Mouse (Mus musculus): ENCODE data around the gene Ap5s1. TPM values are rescaled to one million over a fixed set of nuclear protein-coding genes. Genes with fewer than 3 reads are reported as not detected.

Gene Ap5s1
- polyA plus RNA-seq, 1 experiment from 2014 or later = 25.9 TPM

- H3K27ac ChIP-seq (replicated peaks) = peak overlapping the region; percentile 85
- WGBS = 46% methylated on average over 5 of the region's 5 CpGs
- H3K4me3 ChIP-seq = peak overlapping the region; percentile 71
- H3K4me1 ChIP-seq = peaks cover 78% of the 10 kb centered on the region
- peaks cover 51% of the 10 kb centered on the region for H3K36me3 ChIP-seq
- H3K9me3 ChIP-seq (replicated peaks) = no peaks in the 10 kb centered on the region
- peak; percentile 36 for DNase-seq (ENCODE audit: low spot score)
- peaks cover 14% of the 10 kb centered on the region for H3K27me3 ChIP-seq (ENCODE audit: low read depth, poor library complexity, severe bottlenecking)
These were observed 17.2 kb upstream of the Ap5s1 start for GRCm38 (mm10) chr2:131189521-131190309.

- H3K9me3 ChIP-seq (replicated peaks) = no peaks in the 10 kb centered on the region
- DNase-seq (ENCODE audit: low spot score) = peak; percentile 88
- WGBS = 12% methylated on average over 10 of the region's 10 CpGs
- peak overlapping the region; percentile 85 for H3K27ac ChIP-seq (replicated peaks)
- peaks cover 8% of the 10 kb centered on the region for H3K27me3 ChIP-seq (ENCODE audit: low read depth, poor library complexity, severe bottlenecking)
- H3K36me3 ChIP-seq = peaks cover 59% of the 10 kb centered on the region
- peak overlapping the region; percentile 71 for H3K4me3 ChIP-seq
- H3K4me1 ChIP-seq = peaks cover 78% of the 10 kb centered on the region
These were observed 16.4 kb upstream of the Ap5s1 start for GRCm38 (mm10) chr2:131190344-131191004.

GRCm38 (mm10) chr2:131191005-131191390, 15.9 kb upstream of the Ap5s1 start:
- WGBS = 59% methylated on average over 7 of the region's 7 CpGs
- DNase-seq (ENCODE audit: low spot score) = no peak
- Histone ChIP-seq H3K9me3 (replicated peaks) (no peaks in the 10 kb centered on the region), H3K36me3 (peaks cover 64% of the 10 kb centered on the region), H3K27me3 (ENCODE audit: low read depth, poor library complexity, severe bottlenecking) (peaks cover 3% of the 10 kb centered on the region; the same call in 1 of the 2 replicates), H3K4me1 (peaks cover 73% of the 10 kb centered on the region), H3K27ac (replicated peaks) (peak overlapping the region; percentile 85), H3K4me3 (peak overlapping the region; percentile 71)

- H3K9me3 ChIP-seq (replicated peaks) = no peaks in the 10 kb centered on the region
- H3K4me3 ChIP-seq = no peak overlapping the region
- no peaks in the 10 kb centered on the region for H3K27me3 ChIP-seq (ENCODE audit: low read depth, poor library complexity, severe bottlenecking)
- no peak for DNase-seq (ENCODE audit: low spot score)
- no peak overlapping the region for H3K27ac ChIP-seq (replicated peaks)
- WGBS = 96% methylated on average over 16 of the region's 16 CpGs
- peaks cover 98% of the 10 kb centered on the region for H3K36me3 ChIP-seq
- H3K4me1 ChIP-seq = peaks cover 30% of the 10 kb centered on the region
These were observed 10.1 kb upstream of the Ap5s1 start for GRCm38 (mm10) chr2:131196606-131197316.

GRCm38 (mm10) chr2:131200710-131201109, 6.2 kb upstream of the Ap5s1 start:
- Histone ChIP-seq H3K27me3 (ENCODE audit: low read depth, poor library complexity, severe bottlenecking) (no peaks in the 10 kb centered on the region), H3K27ac (replicated peaks) (no peak overlapping the region), H3K4me3 (no peak overlapping the region), H3K4me1 (peaks cover 18% of the 10 kb centered on the region), H3K9me3 (replicated peaks) (no peaks in the 10 kb centered on the region), H3K36me3 (peaks cover 69% of the 10 kb centered on the region)
- WGBS = 76% methylated on average over 2 of the region's 2 CpGs
- no peak for DNase-seq (ENCODE audit: low spot score)

- DNase-seq (ENCODE audit: low spot score) = no peak
- no peak overlapping the region for H3K27ac ChIP-seq (replicated peaks)
- no peaks in the 10 kb centered on the region for H3K27me3 ChIP-seq (ENCODE audit: low read depth, poor library complexity, severe bottlenecking)
- no peak overlapping the region for H3K4me3 ChIP-seq
- no peaks in the 10 kb centered on the region for H3K9me3 ChIP-seq (replicated peaks)
- WGBS = 95% methylated on average over 3 of the region's 3 CpGs
- peaks cover 18% of the 10 kb centered on the region for H3K4me1 ChIP-seq
- peaks cover 63% of the 10 kb centered on the region for H3K36me3 ChIP-seq
These were observed 5.6 kb upstream of the Ap5s1 start for GRCm38 (mm10) chr2:131201262-131201661.

- Histone ChIP-seq H3K4me3 (no peak overlapping the region), H3K4me1 (peaks cover 9% of the 10 kb centered on the region), H3K27ac (replicated peaks) (no peak overlapping the region), H3K36me3 (peaks cover 38% of the 10 kb centered on the region), H3K27me3 (ENCODE audit: low read depth, poor library complexity, severe bottlenecking) (no peaks in the 10 kb centered on the region), H3K9me3 (replicated peaks) (no peaks in the 10 kb centered on the region)
- 87% methylated on average over 6 of the region's 6 CpGs for WGBS
- DNase-seq (ENCODE audit: low spot score) = no peak
These were observed 3.0 kb upstream of the Ap5s1 start for GRCm38 (mm10) chr2:131203816-131204409.

GRCm38 (mm10) chr2:131204410-131204981, 2.4 kb upstream of the Ap5s1 start:
- peaks cover 15% of the 10 kb centered on the region for H3K4me1 ChIP-seq
- 68% methylated on average over 7 of the region's 7 CpGs for WGBS
- DNase-seq (ENCODE audit: low spot score) = no peak
- H3K27ac ChIP-seq (replicated peaks) = 0 out of 2 replicates have a peak overlapping the region, but pooled peaks have one; percentile 19
- peaks cover 32% of the 10 kb centered on the region for H3K36me3 ChIP-seq
- no peaks in the 10 kb centered on the region for H3K9me3 ChIP-seq (replicated peaks)
- no peak overlapping the region for H3K4me3 ChIP-seq
- no peaks in the 10 kb centered on the region for H3K27me3 ChIP-seq (ENCODE audit: low read depth, poor library complexity, severe bottlenecking)

GRCm38 (mm10) chr2:131205521-131206182, 1.2 kb upstream of the Ap5s1 start:
- Histone ChIP-seq H3K9me3 (replicated peaks) (no peaks in the 10 kb centered on the region), H3K27ac (replicated peaks) (0 out of 2 replicates have a peak overlapping the region, but pooled peaks have one; percentile 9), H3K36me3 (peaks cover 20% of the 10 kb centered on the region), H3K27me3 (ENCODE audit: low read depth, poor library complexity, severe bottlenecking) (no peaks in the 10 kb centered on the region), H3K4me1 (peaks cover 23% of the 10 kb centered on the region), H3K4me3 (no peak overlapping the region)
- WGBS = 86% methylated on average over 8 of the region's 8 CpGs
- no peak for DNase-seq (ENCODE audit: low spot score)

GRCm38 (mm10) chr2:131208356-131208755, 1.5 kb downstream of the Ap5s1 start:
- Histone ChIP-seq H3K4me1 (peaks cover 37% of the 10 kb centered on the region), H3K36me3 (peaks cover 12% of the 10 kb centered on the region), H3K27ac (replicated peaks) (no peak overlapping the region; the same call in 1 of the 2 replicates), H3K9me3 (replicated peaks) (no peaks in the 10 kb centered on the region), H3K27me3 (ENCODE audit: low read depth, poor library complexity, severe bottlenecking) (no peaks in the 10 kb centered on the region), H3K4me3 (no peak overlapping the region)
- no peak for DNase-seq (ENCODE audit: low spot score)
- WGBS = 87% methylated on average over 2 of the region's 2 CpGs

GRCm38 (mm10) chr2:131209125-131209795, 2.4 kb downstream of the Ap5s1 start:
- Histone ChIP-seq H3K4me1 (peaks cover 37% of the 10 kb centered on the region), H3K4me3 (peak overlapping the region; percentile 68), H3K27me3 (ENCODE audit: low read depth, poor library complexity, severe bottlenecking) (no peaks in the 10 kb centered on the region), H3K27ac (replicated peaks) (peak overlapping the region; percentile 91), H3K36me3 (peaks cover 18% of the 10 kb centered on the region), H3K9me3 (replicated peaks) (no peaks in the 10 kb centered on the region)
- WGBS = 80% methylated on average over 4 of the region's 4 CpGs
- no peak for DNase-seq (ENCODE audit: low spot score)
